Mouse (Mus musculus) limb, embryonic 15.5 days (tissue): ENCODE measurements around the gene Cryz. TPM values are rescaled to one million over a fixed set of nuclear protein-coding genes. Genes with fewer than 3 reads are reported as not detected.

Experiments used
- ATAC-seq: fragments of 200-750 bp; cut with Nextera tagmentation; 2 replicates; pipeline ENCODE4 v1.8.0; 2017; ENCODE audit warnings: low read depth, moderate TSS enrichment; ENCODE audit not compliant: insufficient number of reproducible peaks, low FRiP score, low TSS enrichment
- H3K27ac ChIP-seq: fragments of 300-500 bp; sonication (generic); 2 replicates; pipeline ENCODE4 v1.5.1; 2015; ENCODE audit warnings: moderate library complexity, mild to moderate bottlenecking, inconsistent platforms
- H3K27me3 ChIP-seq: fragments of 300-500 bp; sonication (generic); 2 replicates; pipeline ENCODE4 v1.6.1; 2015; ENCODE audit warnings: inconsistent platforms
- H3K36me3 ChIP-seq: fragments of 300-500 bp; sonication (generic); 2 replicates; pipeline ENCODE4 v1.6.1; 2015; ENCODE audit warnings: inconsistent platforms
- H3K4me1 ChIP-seq: fragments of 300-500 bp; sonication (generic); 2 replicates; pipeline ENCODE4 v1.6.1; 2015; ENCODE audit warnings: inconsistent platforms
- H3K4me2 ChIP-seq: fragments of 300-500 bp; sonication (generic); 2 replicates; pipeline ENCODE4 v1.6.1; 2015; ENCODE audit warnings: mild to moderate bottlenecking, inconsistent platforms
- H3K4me3 ChIP-seq: fragments of 300-500 bp; sonication (generic); 2 replicates; pipeline ENCODE4 v1.5.1; 2015; ENCODE audit warnings: mild to moderate bottlenecking, inconsistent platforms
- H3K9ac ChIP-seq: fragments of 300-500 bp; sonication (generic); 2 replicates; pipeline ENCODE4 v1.6.1; 2015; ENCODE audit warnings: inconsistent platforms
- H3K9me3 ChIP-seq: fragments of 300-500 bp; sonication (generic); 2 replicates; pipeline ENCODE4 v1.6.1; 2016; ENCODE audit warnings: inconsistent platforms
- WGBS: fragments of 180-500 bp; shearing (Covaris S2); methylation state at CpG from one replicate; pipeline ENCODE4 v1.1.7; 2015; 5-methylcytosine and 5-hydroxymethylcytosine counted together
- polyA plus RNA-seq: library from polyadenylated mRNA; unstranded; fragments of >200 nt; fragmentation: Nextera tagmentation; extraction: Ambion mirVana; gene quantifications from 2 replicates; pipeline ENCODE4 v1.2.1, GENCODE M21; 2015

Cryz gene
- polyA plus RNA-seq, 1 experiment from 2014 or later = 13.8 TPM

GRCm38 (mm10) chr3:154653454-154653853, 56.9 kb downstream of the Cryz start:
- no peak overlapping the region for H3K9ac ChIP-seq
- H3K4me1 ChIP-seq = 0 out of 2 replicates have a peak, but pooled peaks cover 2% of the 10 kb centered on the region
- no peaks in the 10 kb centered on the region for H3K36me3 ChIP-seq
- no peak overlapping the region for H3K4me3 ChIP-seq
- WGBS = 47% methylated on average over 5 of the region's 5 CpGs
- ATAC-seq = no peak
- no peak overlapping the region for H3K4me2 ChIP-seq
- H3K27me3 ChIP-seq = peaks cover 31% of the 10 kb centered on the region
- no peaks in the 10 kb centered on the region for H3K9me3 ChIP-seq
- H3K27ac ChIP-seq = no peak overlapping the region

DNA sequence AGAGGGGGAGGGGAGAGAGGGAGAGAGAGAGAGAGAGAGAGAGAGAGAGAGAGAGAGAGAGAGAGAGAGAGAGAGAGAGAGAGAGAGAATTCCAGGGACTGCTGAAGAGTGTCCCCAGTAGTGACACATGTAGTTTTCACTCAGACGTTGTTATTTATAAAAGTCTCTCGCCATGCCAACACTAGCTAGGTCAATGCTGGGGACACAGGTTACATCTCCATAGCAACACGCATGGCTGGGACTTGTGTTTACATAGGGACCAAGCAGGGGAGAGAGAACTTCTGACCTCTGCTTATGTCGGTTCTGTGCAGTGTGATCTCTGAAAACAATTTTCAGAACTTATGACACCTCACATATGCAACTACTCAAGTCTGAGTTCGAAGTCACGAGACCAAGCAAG, 57.8 kb downstream of the Cryz start:
- Histone ChIP-seq H3K27me3 (peaks cover 31% of the 10 kb centered on the region), H3K36me3 (no peaks in the 10 kb centered on the region), H3K27ac (no peak overlapping the region), H3K4me2 (no peak overlapping the region), H3K4me1 (0 out of 2 replicates have a peak, but pooled peaks cover 2% of the 10 kb centered on the region), H3K4me3 (no peak overlapping the region), H3K9ac (no peak overlapping the region), H3K9me3 (no peaks in the 10 kb centered on the region)
- ATAC-seq = no peak
- WGBS = 67% methylated on average over 6 of the region's 6 CpGs

- Histone ChIP-seq H3K27me3 (peaks cover 24% of the 10 kb centered on the region), H3K27ac (no peak overlapping the region), H3K36me3 (no peaks in the 10 kb centered on the region), H3K9ac (no peak overlapping the region), H3K4me3 (no peak overlapping the region), H3K9me3 (no peaks in the 10 kb centered on the region), H3K4me1 (0 out of 2 replicates have a peak, but pooled peaks cover 2% of the 10 kb centered on the region), H3K4me2 (no peak overlapping the region)
- no peak for ATAC-seq
- WGBS = 74% methylated on average over 12 of the region's 12 CpGs
Observed at GRCm38 (mm10) chr3:154654901-154655300, 58.4 kb downstream of the Cryz start.

GRCm38 (mm10) chr3:154655711-154656110, 59.2 kb downstream of the Cryz start:
- Histone ChIP-seq H3K27ac (no peak overlapping the region), H3K9me3 (no peaks in the 10 kb centered on the region), H3K4me1 (0 out of 2 replicates have a peak, but pooled peaks cover 2% of the 10 kb centered on the region), H3K9ac (no peak overlapping the region), H3K4me3 (no peak overlapping the region), H3K36me3 (no peaks in the 10 kb centered on the region), H3K27me3 (peaks cover 20% of the 10 kb centered on the region), H3K4me2 (no peak overlapping the region)
- WGBS = 78% methylated on average over 5 of the region's 5 CpGs
- no peak for ATAC-seq

GRCm38 (mm10) chr3:154663545-154663944, 67.0 kb downstream of the Cryz start, which contains the start of gene Erich3:
Gene Erich3 (plus strand): TSS chr3:154663859.
- H3K27ac ChIP-seq = no peak within 1 kb of the TSS
- 28% methylated on average over 7 of the region's 7 CpGs for WGBS
- peaks cover 14% of the 10 kb centered on the region for H3K4me1 ChIP-seq
- H3K4me2 ChIP-seq = peak within 1 kb of the TSS; percentile 56
- ATAC-seq = no peak
- no peaks in the 10 kb centered on the region for H3K36me3 ChIP-seq
- no peak within 1 kb of the TSS for H3K9ac ChIP-seq
- peak within 1 kb of the TSS; percentile 30 for H3K4me3 ChIP-seq
- H3K27me3 ChIP-seq = peaks cover 24% of the 10 kb centered on the region
- H3K9me3 ChIP-seq = no peaks in the 10 kb centered on the region

- no peak overlapping the region for H3K9ac ChIP-seq
- H3K4me1 ChIP-seq = peaks cover 14% of the 10 kb centered on the region
- peaks cover 24% of the 10 kb centered on the region for H3K27me3 ChIP-seq
- peak overlapping the region; percentile 30 for H3K4me3 ChIP-seq
- no peak overlapping the region for H3K27ac ChIP-seq
- 3% methylated on average over 27 of the region's 27 CpGs for WGBS
- no peak for ATAC-seq
- H3K4me2 ChIP-seq = peak overlapping the region; percentile 56
- H3K36me3 ChIP-seq = no peaks in the 10 kb centered on the region
- no peaks in the 10 kb centered on the region for H3K9me3 ChIP-seq
Observed at GRCm38 (mm10) chr3:154663976-154664581, 67.6 kb downstream of the Cryz start.

GRCm38 (mm10) chr3:154664636-154665035, 68.1 kb downstream of the Cryz start:
- Histone ChIP-seq H3K4me1 (peaks cover 14% of the 10 kb centered on the region), H3K4me3 (no peak overlapping the region), H3K9me3 (no peaks in the 10 kb centered on the region), H3K36me3 (no peaks in the 10 kb centered on the region), H3K27me3 (peaks cover 24% of the 10 kb centered on the region), H3K9ac (no peak overlapping the region), H3K27ac (no peak overlapping the region), H3K4me2 (no peak overlapping the region)
- 39% methylated on average over 4 of the region's 4 CpGs for WGBS
- no peak for ATAC-seq

- Histone ChIP-seq H3K27me3 (peaks cover 17% of the 10 kb centered on the region), H3K9ac (no peak overlapping the region), H3K9me3 (no peaks in the 10 kb centered on the region), H3K4me3 (no peak overlapping the region), H3K36me3 (no peaks in the 10 kb centered on the region), H3K27ac (no peak overlapping the region), H3K4me2 (no peak overlapping the region), H3K4me1 (peaks cover 11% of the 10 kb centered on the region)
- no peak for ATAC-seq
- WGBS = 75% methylated on average over 3 of the region's 3 CpGs
Observed at GRCm38 (mm10) chr3:154668485-154668884, 72.0 kb downstream of the Cryz start.

- Histone ChIP-seq H3K4me1 (0 out of 2 replicates have a peak, but pooled peaks cover 2% of the 10 kb centered on the region), H3K4me2 (no peak overlapping the region), H3K27me3 (0 out of 2 replicates have a peak, but pooled peaks cover under 1% of the 10 kb centered on the region), H3K9ac (no peak overlapping the region), H3K27ac (no peak overlapping the region), H3K9me3 (no peaks in the 10 kb centered on the region), H3K4me3 (no peak overlapping the region), H3K36me3 (no peaks in the 10 kb centered on the region)
- WGBS = 79% methylated on average over 6 of the region's 6 CpGs
- ATAC-seq = no peak
Observed at GRCm38 (mm10) chr3:154670584-154670983, 74.1 kb downstream of the Cryz start.

DNA sequence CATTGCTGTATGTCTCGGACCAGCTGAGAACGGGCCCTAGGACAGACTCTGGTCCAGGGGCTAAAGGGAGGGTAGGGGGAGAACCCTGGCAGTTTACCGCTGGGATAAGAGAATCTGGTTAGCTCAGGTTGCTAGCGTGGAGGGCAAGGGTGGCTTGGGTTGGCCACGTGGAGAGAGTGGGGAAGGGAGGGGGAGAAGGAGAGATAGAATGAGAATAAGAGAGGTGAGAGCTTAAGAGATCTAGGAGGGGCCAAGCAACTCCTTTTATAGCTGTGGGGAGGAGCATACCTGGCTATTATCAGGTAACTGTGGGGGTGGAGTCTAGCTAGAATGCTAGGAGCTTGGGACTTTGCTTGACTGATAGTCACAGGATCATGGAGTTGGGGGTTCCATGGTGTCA, 74.5 kb downstream of the Cryz start:
- Histone ChIP-seq H3K9ac (no peak overlapping the region), H3K36me3 (no peaks in the 10 kb centered on the region), H3K4me2 (no peak overlapping the region), H3K9me3 (no peaks in the 10 kb centered on the region), H3K27me3 (no peaks in the 10 kb centered on the region), H3K4me1 (0 out of 2 replicates have a peak, but pooled peaks cover 2% of the 10 kb centered on the region), H3K27ac (no peak overlapping the region), H3K4me3 (no peak overlapping the region)
- ATAC-seq = no peak
- WGBS = 63% methylated on average over 5 of the region's 5 CpGs
